Mouse (Mus musculus) liver, postnatal 0 days (tissue): ENCODE measurements at regions not wholly inside any gene's neighbourhood (a gene's known extent, or its start where the extent isn't known, plus 50 kb on each side); places are given as distances from the start of the nearest gene placed in this dataset.

ENCODE experiments used
- CTCF ChIP-seq: sonication (generic); IDR thresholded peaks from 2 replicates; pipeline ENCODE4 v1.5.1; 2016; ENCODE audit warnings: antibody characterized with exemption, low read depth
- EP300 ChIP-seq: IDR thresholded peaks from 2 replicates; pipeline ENCODE4 v1.6.1; 2016; ENCODE audit warnings: antibody characterized with exemption, low read depth, mild to moderate bottlenecking

- TF ChIP-seq CTCF (no peak), EP300 (no peak)
These were observed 96.2 kb upstream of the Zmiz1 start for GRCm38 (mm10) chr14:25362771-25363170.
